ENCODE assay signal across 26 mouse cellular contexts in genomic region chr11:63099390-63099789, GRCm38 (mm10). TPM values are rescaled to one million over a fixed set of nuclear protein-coding genes. Genes with fewer than 3 reads are reported as not detected.
DNase-seq lines count a peak whose midpoint lies in the region; ATAC-seq and TF ChIP-seq lines count a peak whose summit lies in the region.
"Had no signal": no experiment of that assay in that cellular context is flagged by ENCODE, and none has a peak within 500 bp of the region (broad histone marks: within the 10 kb centered on the region; RNA-seq: fewer than 3 reads in every experiment).

No protein-coding gene starts in this region.

- no peak overlapping the region for H3K9ac ChIP-seq in lung, postnatal 0 days (replicated peaks; ENCODE audit: low read depth)
- no peak overlapping the region for H3K9ac ChIP-seq in CH12.LX (ENCODE audit: insufficient read depth, low read depth)
- H3K9ac ChIP-seq: embryonic facial prominence, embryonic 15.5 days; heart, embryonic 15.5 days; hindbrain, embryonic 15.5 days had no signal

- WGBS in lung, postnatal 0 days = 62% methylated on average over 3 of the region's 3 CpGs
- WGBS in large intestine, adult 2 months = 21% methylated on average over 3 of the region's 3 CpGs

- no peak for TF ChIP-seq RAD21 in CH12.LX (IDR thresholded peaks at IDR 0.05; ENCODE audit: low read depth, low read length)

- H3K36me3 ChIP-seq in lung, postnatal 0 days (ENCODE audit: insufficient read depth, low read length) = no peaks in the 10 kb centered on the region
- no peaks in the 10 kb centered on the region for H3K36me3 ChIP-seq in CH12.LX (replicated peaks in 1 of 2; ENCODE audit: control insufficient read depth in 1 of 2, insufficient read depth in 1 of 2, low read length in 1 of 2)
- H3K36me3 ChIP-seq: embryonic facial prominence, embryonic 15.5 days; forebrain, embryonic 10.5 days; heart, embryonic 15.5 days; hindbrain, embryonic 15.5 days had no signal

- dilution Hi-C loops in CH12.LX (cut with MboI; ENCODE audit: extremely low pct_ligation_motif_present, extremely low pct_unique_long_range_greater_than_20kb, low sequenced_read_pairs) = no loop called here

- no peak for DNase-seq in lung, postnatal 0 days (ENCODE audit: low spot score)
- DNase-seq in lung, postnatal 14 days = no peak
- peak; percentile 30 for DNase-seq in CH12.LX (ENCODE audit: extremely low read depth)
- DNase-seq in large intestine, adult 2 months (ENCODE audit: low read depth, low spot score) = peak; percentile 86
- no peak for DNase-seq in left cerebral cortex, postnatal 25 days (ENCODE audit: low spot score in 2 of 2)
- DNase-seq in heart, postnatal 10 days = no peak
- DNase-seq in urinary bladder, postnatal 4 days (ENCODE audit: low spot score in 2 of 2) = no peak
- DNase-seq: adrenal gland, adult 8-10 months; adrenal gland, postnatal 36 days; cerebellum, adult 2 months; cerebellum, postnatal 14 days; embryo, embryonic 11 days; gastrocnemius, postnatal 14 days; heart, adult 2 months had no signal

- in situ Hi-C loops in CH12.LX (cut with MboI; ENCODE audit: low pct_ligation_motif_present, low pct_unique_long_range_greater_than_20kb, low sequenced_read_pairs) = no loop called here

- H3K4me3 ChIP-seq in lung, postnatal 0 days (ENCODE audit: low read depth, low read length) = no peak overlapping the region
- H3K4me3 ChIP-seq in CH12.LX (replicated peaks in 1 of 3; ENCODE audit: low read depth in 2 of 3, low read length in 2 of 3, poor library complexity in 1 of 3) = no peak overlapping the region
- H3K4me3 ChIP-seq: embryonic facial prominence, embryonic 15.5 days; erythroblast, embryonic 14.5 days; forebrain, embryonic 10.5 days; heart, adult 2 months; heart, embryonic 15.5 days; hindbrain, embryonic 15.5 days had no signal

- TF ChIP-seq POLR2A in CH12.LX (IDR thresholded peaks at IDR 0.05; ENCODE audit: low read depth, low read length) = no peak

- TF ChIP-seq EP300 in lung, postnatal 0 days (IDR thresholded peaks at IDR 0.05) = 0 out of 2 replicates have a peak, but pooled peaks have one; percentile 20
- TF ChIP-seq EP300 in CH12.LX (IDR thresholded peaks at IDR 0.05; ENCODE audit: low read length) = no peak

- H3K4me1 ChIP-seq in lung, postnatal 0 days (ENCODE audit: insufficient read depth, low read depth, low read length) = no peaks in the 10 kb centered on the region
- H3K4me1 ChIP-seq in CH12.LX (ENCODE audit: control insufficient read depth in 1 of 2, insufficient read depth in 2 of 2) = peaks cover 0 to 6% of the 10 kb centered on the region in 2 experiments; a peak in 2 of 4 replicates
- H3K4me1 ChIP-seq: embryonic facial prominence, embryonic 15.5 days; forebrain, embryonic 10.5 days; heart, embryonic 15.5 days; hindbrain, embryonic 15.5 days had no signal

- no peaks in the 10 kb centered on the region for H3K9me3 ChIP-seq in lung, postnatal 0 days (ENCODE audit: low read length)
- H3K9me3 ChIP-seq in CH12.LX (replicated peaks; ENCODE audit: low read length) = no peaks in the 10 kb centered on the region
- H3K9me3 ChIP-seq: embryonic facial prominence, embryonic 15.5 days; forebrain, embryonic 10.5 days; heart, embryonic 15.5 days; hindbrain, embryonic 15.5 days had no signal

- no peaks in the 10 kb centered on the region for H3K79me2 ChIP-seq in CH12.LX (replicated peaks; ENCODE audit: control insufficient read depth, extremely low read depth, insufficient read depth, poor library complexity, severe bottlenecking)

- peak; percentile 54; the same call in 1 of the 2 replicates for ATAC-seq in lung, postnatal 0 days
- ATAC-seq: forebrain, embryonic 14.5 days; inflammation-experienced regulatory T-cells, adult 6 months had no signal

- no peak overlapping the region for H3K27ac ChIP-seq in lung, postnatal 0 days (ENCODE audit: low read length)
- no peak overlapping the region for H3K27ac ChIP-seq in CH12.LX (ENCODE audit: insufficient read depth, low read depth)
- H3K27ac ChIP-seq: embryonic facial prominence, embryonic 15.5 days; forebrain, embryonic 10.5 days; heart, adult 2 months; heart, embryonic 15.5 days; hindbrain, embryonic 15.5 days had no signal

- intact Hi-C loops in left cerebral cortex, postnatal 25 days (cut with DNase I) = no loop called here
- intact Hi-C loops in heart, postnatal 10 days (cut with DNase I) = no loop called here

- no peak overlapping the region for H3K4me2 ChIP-seq in lung, postnatal 0 days (replicated peaks; ENCODE audit: low read depth, low read length)
- H3K4me2 ChIP-seq in CH12.LX (ENCODE audit: insufficient read depth, low read depth, poor library complexity, severe bottlenecking) = no peak overlapping the region
- H3K4me2 ChIP-seq: embryonic facial prominence, embryonic 15.5 days; heart, embryonic 11.5 days; heart, embryonic 15.5 days; hindbrain, embryonic 15.5 days had no signal

- no peaks in the 10 kb centered on the region for H3K27me3 ChIP-seq in lung, postnatal 0 days (replicated peaks; ENCODE audit: insufficient read depth, low read length)
- no peaks in the 10 kb centered on the region for H3K27me3 ChIP-seq in CH12.LX (replicated peaks)
- H3K27me3 ChIP-seq: embryonic facial prominence, embryonic 15.5 days; heart, embryonic 15.5 days; hindbrain, embryonic 15.5 days had no signal

- TF ChIP-seq CTCF in lung, postnatal 0 days (IDR thresholded peaks at IDR 0.05) = no peak
- TF ChIP-seq CTCF in CH12.LX (conservative IDR thresholded peaks at IDR 0.05 in 1 of 2, IDR thresholded peaks at IDR 0.05 in 1 of 2; ENCODE audit: low read depth in 2 of 2, low read length in 2 of 2) = no peak

TF ChIP-seq in CH12.LX, 34 proteins besides CTCF, POLR2A, EP300 and RAD21:
- TF ChIP-seq GABPA (IDR thresholded peaks at IDR 0.05; ENCODE audit: insufficient replicate concordance, low read depth, low read length) (no peak), MAZ (IDR thresholded peaks at IDR 0.05; ENCODE audit: low read depth, low read length) (no peak), JUND (conservative IDR thresholded peaks at IDR 0.05; ENCODE audit: low read depth, low read length) (peak; percentile 76; the same call in 1 of the 2 replicates), ZNF384 (IDR thresholded peaks at IDR 0.05; ENCODE audit: low read depth, low read length) (no peak), E2F4 (IDR thresholded peaks at IDR 0.05; ENCODE audit: insufficient replicate concordance, low read depth, low read length) (no peak), CHD2 (IDR thresholded peaks at IDR 0.05; ENCODE audit: low read length) (no peak), UBTF (IDR thresholded peaks at IDR 0.05; ENCODE audit: low read depth, low read length) (no peak), USF2 (conservative IDR thresholded peaks at IDR 0.05; ENCODE audit: low read depth, low read length) (no peak), MYC (IDR thresholded peaks at IDR 0.05; ENCODE audit: low read depth, low read length) (0 out of 2 replicates have a peak, but pooled peaks have one; percentile 41), BHLHE40 (IDR thresholded peaks at IDR 0.05; ENCODE audit: low read depth, low read length) (no peak), MAFK (IDR thresholded peaks at IDR 0.05; ENCODE audit: insufficient replicate concordance, low read length) (no peak), IRF4 (IDR thresholded peaks at IDR 0.05; ENCODE audit: low read depth, low read length) (peak; percentile 86), PAX5 (IDR thresholded peaks at IDR 0.05; ENCODE audit: low read length) (no peak), RCOR1 (conservative IDR thresholded peaks at IDR 0.05; ENCODE audit: low read depth, low read length) (no peak), TBP (conservative IDR thresholded peaks at IDR 0.05; ENCODE audit: low read depth, low read length) (no peak), SIN3A (IDR thresholded peaks at IDR 0.05; ENCODE audit: low read length) (no peak), JUN (IDR thresholded peaks at IDR 0.05; ENCODE audit: insufficient read depth, low read depth, low read length) (0 out of 2 replicates have a peak, but pooled peaks have one; percentile 27), NELFE (IDR thresholded peaks at IDR 0.05; ENCODE audit: low read depth, low read length) (no peak), MAX (IDR thresholded peaks at IDR 0.05; ENCODE audit: low read length) (peak; percentile 58; the same call in 1 of the 2 replicates)

RNA-seq across cellular contexts. Expression of gene Pmp22, which starts 29.4 kb away (rescaled TPM):
- 523 and 539 TPM in 2 replicates for polyA plus RNA-seq in lung, postnatal 0 days (2015; fragmentation: Nextera tagmentation; extraction: Ambion mirVana)
- total RNA-seq in CH12.LX (2012; rRNA removed) (not detected in 2 replicates), CH12.LX (2014; rRNA removed) (not detected in 2 replicates)
- polyA plus RNA-seq in CH12.LX (2012; ENCODE audit: insufficient read length, low read depth) = 0.22 TPM in 1 of 2 replicates, not detected in the other
- 215 and 297 TPM in 2 replicates for polyA plus RNA-seq in large intestine, adult 2 months (2012; rRNA removed)
- total RNA-seq in left cerebral cortex, postnatal 25 days (2021) = 10 to 100 TPM; 26.4 to 34.5 TPM
- 100 to 1,000 TPM in 1 of 2 experiments, 10 to 100 TPM in 1; 81.7 to 120 TPM for total RNA-seq in heart, postnatal 10 days (2021)
- total RNA-seq: common myeloid progenitor, adult 5-6 weeks had no signal
- polyA plus RNA-seq: inflammation-experienced regulatory T-cells, adult 6 months had no signal

RNA-seq across cellular contexts. Expression of gene Tekt3, which starts 37.9 kb away (rescaled TPM):
- 0.55 and 0.79 TPM in 2 replicates for polyA plus RNA-seq in lung, postnatal 0 days (2015; fragmentation: Nextera tagmentation; extraction: Ambion mirVana)
- total RNA-seq in CH12.LX (2012; rRNA removed) (not detected in 2 replicates), CH12.LX (2014; rRNA removed) (not detected in 2 replicates)
- polyA plus RNA-seq in CH12.LX (2012; ENCODE audit: insufficient read length, low read depth) = not detected in 2 replicates
- not detected in 2 replicates for polyA plus RNA-seq in large intestine, adult 2 months (2012; rRNA removed)
- not detected for total RNA-seq in left cerebral cortex, postnatal 25 days (2021)
- not detected for total RNA-seq in heart, postnatal 10 days (2021)
- total RNA-seq: adrenal gland, adult 8-10 months; adrenal gland, postnatal 36 days; common myeloid progenitor, adult 5-6 weeks; gastrocnemius, adult 18-20 months; gastrocnemius, postnatal 14 days; heart, adult 2 months; heart, postnatal 25 days had no signal
- polyA plus RNA-seq: cerebellum, adult 2 months; embryonic facial prominence, embryonic 11.5 days; erythroblast, embryonic 14.5 days; forebrain, embryonic 10.5 days; forebrain, embryonic 14.5 days; heart, adult 2 months; heart, embryonic 11.5 days; heart, embryonic 15.5 days; hindbrain, embryonic 15.5 days; inflammation-experienced regulatory T-cells, adult 6 months had no signal

Comparison
In these comparisons a context has a peak if more than half of its experiments do, and no peak if none do; other contexts are left out.
1. DNase-seq: peak in CH12.LX (single experiment) and large intestine, adult 2 months (single experiment); none in lung, postnatal 0 days (single experiment), lung, postnatal 14 days (single experiment), left cerebral cortex, postnatal 25 days (0 of 2), heart, postnatal 10 days (0 of 2) and urinary bladder, postnatal 4 days (0 of 2).
2. RNA of gene Pmp22, which starts 29.4 kb away (total RNA-seq): 81.7 to 120 TPM in heart, postnatal 10 days and 26.4 to 34.5 TPM in left cerebral cortex, postnatal 25 days; not detected in CH12.LX; every median in the first group is over 10 times any median in the second.